Mouse (Mus musculus) layer of hippocampus, postnatal 25 days (tissue): ENCODE measurements around the gene Fhl3. TPM values are rescaled to one million over a fixed set of nuclear protein-coding genes. Genes with fewer than 3 reads are reported as not detected.
A peak's percentile ranks its signal among the peaks of the same experiment; 100 is the strongest.

Experiments
- DNase-seq, 2 experiments: peaks; one replicate each; pipeline ENCODE4 v3.0.0; 2022; ENCODE audit warnings: mixed read lengths in 2 of 2, low spot score in 1 of 2; ENCODE audit errors: extremely low spot score in 1 of 2
- total RNA-seq, 2 experiments: library from RNA; stranded (reverse); gene quantifications; 2 replicates each; pipeline ENCODE4 v1.2.3; 2021

Fhl3 gene
- 1 to 10 TPM; 2.3 to 2.8 TPM for total RNA-seq

DNA sequence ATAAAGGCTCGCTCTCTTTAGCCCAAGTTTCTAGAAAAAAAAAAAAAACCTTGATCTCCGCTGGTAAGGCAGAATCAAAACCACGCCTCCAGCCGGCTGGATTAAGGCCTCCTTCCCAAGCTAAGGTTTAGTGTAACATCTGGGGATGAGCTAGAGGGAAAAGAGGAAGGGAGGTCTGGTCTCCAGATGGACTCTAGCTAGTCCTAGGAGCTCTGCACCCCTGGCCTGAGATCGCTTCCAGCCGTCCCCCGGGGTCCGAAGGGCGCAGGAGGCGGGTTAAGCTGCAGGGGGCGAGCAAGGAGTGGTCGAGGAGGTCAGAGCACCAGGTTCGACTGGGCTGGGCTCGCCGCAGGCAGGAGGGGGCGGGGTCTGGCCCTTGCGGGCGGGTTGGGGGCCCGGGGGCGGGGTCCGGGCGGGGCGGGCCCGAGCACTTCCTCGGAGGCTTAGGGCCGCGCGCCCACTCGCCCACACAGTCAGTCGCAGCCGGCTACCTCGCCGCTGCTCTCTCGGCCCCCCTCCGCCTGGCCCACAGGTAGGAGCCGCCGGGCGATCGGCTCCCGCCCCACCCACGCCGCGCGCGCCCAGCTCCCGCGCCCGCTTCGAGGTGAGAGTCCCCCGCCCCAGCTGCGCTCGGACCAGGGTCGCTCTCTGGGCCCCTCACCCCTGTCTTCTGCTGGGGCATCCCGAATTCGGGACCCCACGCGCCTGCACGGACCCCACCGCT is at the start of gene Fhl3:
Gene Fhl3 (plus strand): TSS at position 454 of the 724 bp plus-strand sequence.
- DNase-seq = no peak

DNA sequence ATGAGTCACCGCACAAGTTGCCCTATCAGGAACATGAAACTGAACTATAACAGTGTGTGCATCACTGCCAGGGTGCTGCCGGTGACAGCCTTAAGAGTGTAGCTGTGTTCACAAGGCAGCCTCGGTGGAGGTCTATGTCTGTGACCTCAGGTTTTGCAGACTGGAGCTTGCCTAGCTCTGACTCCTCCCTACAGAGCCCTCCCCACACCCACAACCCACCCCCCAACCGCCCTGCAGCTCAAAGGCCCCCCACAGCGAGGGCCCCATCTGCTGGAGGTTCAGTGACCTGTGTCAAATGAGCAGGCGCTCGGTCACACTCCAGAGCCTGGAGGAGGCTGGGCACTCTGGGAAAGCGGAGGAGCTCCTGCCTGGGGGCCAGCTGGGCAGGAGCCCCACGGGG is 47.6 kb upstream of the Fhl3 start:
- no peak for DNase-seq

DNA sequence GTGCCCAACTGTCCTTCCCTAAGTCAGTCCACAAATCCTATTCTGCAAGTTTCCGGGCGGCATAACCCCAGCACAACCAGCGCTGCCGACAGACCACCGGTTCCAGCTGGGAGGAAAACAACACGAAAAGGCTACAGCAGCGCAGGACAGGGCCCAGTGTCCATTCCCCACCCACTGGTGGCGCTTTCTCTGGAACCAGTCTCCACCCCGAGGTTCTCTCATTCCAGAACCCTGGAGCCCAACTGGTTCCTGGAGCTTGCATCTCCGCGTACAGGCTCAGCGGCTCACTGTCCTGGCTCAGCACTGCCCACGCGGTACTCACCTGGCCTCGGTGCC is 44.0 kb upstream of the Fhl3 start, which contains the start of gene Pou3f1:
Gene Pou3f1 (plus strand): TSS at position 290 of the 336 bp plus-strand sequence.
- no peak for DNase-seq

DNA sequence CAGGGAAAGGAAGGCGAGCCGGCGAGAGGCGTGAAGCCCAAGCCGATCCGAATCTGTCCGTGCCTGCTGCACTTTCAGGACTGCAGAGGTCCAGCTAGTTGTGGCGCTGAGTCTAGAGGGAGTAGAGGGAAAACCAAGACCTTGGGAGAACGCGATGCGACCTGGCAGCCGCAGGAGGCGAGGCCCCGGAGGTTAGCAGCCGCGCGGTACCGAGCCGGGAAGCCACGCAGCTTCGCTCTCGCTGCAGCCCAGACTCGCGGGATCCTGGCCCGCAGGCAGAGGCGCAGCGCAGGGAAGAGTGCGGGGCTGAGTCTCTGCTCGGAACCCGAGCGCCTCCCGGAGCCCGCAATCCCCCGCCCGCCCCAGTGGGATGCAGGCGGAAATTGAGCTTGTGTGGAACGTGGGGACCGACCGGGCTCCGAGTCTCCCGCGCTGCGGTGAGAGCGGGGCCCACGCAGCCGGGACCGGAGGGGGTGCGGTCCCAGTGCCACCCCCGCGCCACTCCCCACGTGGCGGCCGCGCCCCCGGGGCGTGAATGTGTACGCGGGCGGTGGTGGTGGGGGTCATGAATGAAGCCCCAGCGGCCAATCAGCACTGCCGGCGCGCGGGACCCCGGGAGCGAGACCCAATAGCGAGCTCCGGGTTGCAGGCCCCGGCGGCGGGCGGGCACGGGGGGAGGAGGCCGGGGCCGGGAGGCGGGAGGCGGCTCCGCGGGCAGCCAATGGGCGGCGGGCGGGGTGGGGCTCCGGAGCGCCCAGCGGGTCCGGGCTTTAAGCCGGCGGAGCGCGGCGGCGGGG is 43.4 kb upstream of the Fhl3 start:
- DNase-seq = peak; percentile 69 to 73

DNA sequence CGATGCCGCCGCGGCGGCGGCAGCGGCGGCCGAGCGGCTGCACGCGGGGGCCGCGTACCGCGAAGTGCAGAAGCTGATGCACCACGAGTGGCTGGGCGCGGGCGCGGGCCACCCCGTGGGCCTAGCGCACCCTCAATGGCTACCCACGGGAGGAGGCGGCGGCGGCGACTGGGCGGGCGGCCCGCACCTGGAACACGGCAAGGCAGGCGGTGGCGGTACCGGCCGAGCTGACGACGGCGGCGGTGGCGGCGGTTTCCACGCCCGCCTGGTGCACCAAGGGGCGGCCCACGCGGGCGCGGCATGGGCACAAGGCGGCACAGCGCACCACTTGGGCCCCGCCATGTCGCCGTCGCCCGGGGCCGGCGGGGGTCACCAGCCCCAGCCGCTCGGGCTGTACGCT is 42.7 kb upstream of the Fhl3 start:
- no peak for DNase-seq

DNA sequence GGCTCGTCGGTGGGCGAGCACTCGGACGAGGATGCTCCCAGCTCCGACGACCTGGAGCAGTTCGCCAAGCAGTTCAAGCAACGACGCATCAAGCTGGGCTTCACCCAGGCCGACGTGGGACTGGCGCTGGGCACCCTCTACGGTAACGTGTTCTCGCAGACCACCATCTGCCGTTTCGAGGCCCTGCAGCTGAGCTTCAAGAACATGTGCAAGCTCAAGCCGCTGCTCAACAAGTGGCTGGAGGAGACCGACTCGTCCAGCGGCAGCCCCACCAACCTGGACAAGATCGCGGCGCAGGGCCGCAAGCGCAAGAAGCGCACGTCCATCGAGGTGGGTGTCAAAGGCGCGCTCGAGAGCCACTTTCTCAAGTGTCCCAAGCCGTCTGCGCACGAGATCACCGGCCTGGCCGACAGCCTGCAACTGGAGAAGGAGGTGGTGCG is 42.1 kb upstream of the Fhl3 start:
- no peak for DNase-seq

DNA sequence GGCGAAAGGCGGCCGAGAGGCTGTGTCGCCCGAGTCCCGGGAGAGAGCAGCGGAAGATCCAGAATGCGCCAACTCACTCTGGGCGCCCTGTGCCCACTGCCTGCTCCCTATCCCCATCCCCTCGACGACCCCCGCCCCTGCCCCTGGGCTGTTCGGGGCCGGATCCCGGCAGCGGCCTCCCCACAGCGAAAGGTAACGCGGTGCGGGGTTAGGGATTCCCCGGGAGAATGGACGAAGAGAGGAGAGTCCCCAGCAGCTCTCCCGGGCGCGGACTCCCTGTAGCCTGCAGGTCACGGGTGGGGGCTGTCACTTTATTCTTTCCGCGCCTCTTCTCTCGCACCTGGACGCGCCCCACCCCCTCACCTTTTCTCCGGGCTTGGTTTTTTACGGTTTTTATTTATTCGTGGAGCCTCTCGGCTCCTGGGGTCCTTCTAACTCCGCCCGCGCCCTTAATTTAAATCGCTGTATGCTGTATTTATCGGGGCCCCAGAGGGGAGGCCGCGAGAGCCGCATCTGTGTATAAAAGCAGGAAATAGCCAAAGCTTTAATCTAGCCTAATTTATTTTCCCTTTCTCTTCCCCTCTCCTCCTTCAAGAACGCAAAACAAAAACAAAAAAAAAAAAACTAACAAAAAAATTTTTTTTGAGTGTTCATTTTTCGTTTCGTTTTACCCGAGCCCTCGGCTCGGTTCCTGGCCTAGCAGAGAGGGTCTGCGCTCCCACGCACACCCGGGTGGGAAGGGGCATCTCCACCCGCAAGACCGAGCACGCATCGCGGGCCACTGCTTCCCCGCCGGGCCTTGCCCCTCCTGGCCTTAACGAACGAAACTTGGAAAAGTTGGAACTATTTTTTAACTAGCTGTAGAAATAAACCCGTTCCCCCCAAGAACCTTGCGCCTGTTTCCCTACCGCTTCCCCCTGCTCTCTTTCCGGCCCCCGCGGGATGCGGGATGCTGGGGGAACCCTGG is 41.0 kb upstream of the Fhl3 start:
- DNase-seq = no peak

DNA sequence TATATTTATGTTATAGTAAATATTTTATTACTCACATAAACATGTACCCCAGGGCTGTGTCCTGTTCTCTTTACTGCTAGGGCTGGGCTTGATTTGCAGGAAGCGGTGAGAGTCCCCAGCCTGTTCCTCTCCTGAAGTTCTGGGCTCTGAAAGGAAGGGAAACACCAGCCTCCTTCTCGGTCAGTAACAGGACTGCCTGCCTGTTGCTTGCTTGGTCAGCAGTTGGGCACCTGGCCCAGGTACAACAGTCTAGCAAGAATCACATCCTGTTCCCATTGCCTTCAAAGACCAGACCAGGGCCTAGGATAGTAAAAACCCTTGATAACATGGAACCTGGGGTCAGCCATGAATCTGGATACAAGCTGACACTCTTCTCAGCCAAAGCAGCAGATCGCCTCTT is 39.9 kb upstream of the Fhl3 start:
- DNase-seq = no peak

DNA sequence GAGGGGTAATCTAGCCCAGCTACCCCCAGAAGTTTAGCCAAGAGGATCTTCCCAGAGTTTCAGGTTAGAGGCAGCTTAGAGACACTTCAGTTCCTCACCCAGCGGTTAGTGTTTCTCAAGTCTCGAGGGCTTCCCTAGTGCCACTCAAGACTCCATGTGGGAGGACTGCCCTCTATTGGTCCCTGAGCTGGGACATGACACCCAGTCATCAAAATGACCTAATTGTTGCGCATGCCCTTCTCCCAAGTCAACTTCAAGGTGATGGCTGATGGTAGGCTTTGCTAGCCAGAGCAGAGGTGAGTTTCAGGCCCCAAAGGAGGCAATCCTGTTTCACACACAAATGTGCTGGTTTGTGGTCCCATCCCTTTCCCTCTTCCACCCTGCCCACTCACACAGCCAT is 37.5 kb upstream of the Fhl3 start:
- DNase-seq = no peak

DNA sequence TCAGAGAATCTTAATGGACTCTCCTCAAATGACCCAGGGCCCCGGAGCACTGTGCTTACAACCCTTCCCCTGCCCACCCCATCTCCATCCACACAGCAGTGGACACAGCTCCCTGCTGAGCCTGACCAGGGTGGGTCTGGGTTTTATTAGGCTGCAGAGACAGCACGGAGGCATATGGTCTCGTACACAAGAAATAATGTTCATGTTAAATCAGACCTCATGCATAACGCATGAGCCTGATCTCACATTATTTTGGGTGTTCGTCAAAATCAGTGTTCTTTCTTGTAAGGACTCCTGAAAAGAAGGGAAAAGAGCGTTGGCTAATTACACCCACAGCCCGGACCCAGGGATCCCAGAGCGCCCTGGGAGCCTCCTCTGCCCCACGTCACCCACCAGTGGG is 36.3 kb upstream of the Fhl3 start:
- DNase-seq = no peak

DNA sequence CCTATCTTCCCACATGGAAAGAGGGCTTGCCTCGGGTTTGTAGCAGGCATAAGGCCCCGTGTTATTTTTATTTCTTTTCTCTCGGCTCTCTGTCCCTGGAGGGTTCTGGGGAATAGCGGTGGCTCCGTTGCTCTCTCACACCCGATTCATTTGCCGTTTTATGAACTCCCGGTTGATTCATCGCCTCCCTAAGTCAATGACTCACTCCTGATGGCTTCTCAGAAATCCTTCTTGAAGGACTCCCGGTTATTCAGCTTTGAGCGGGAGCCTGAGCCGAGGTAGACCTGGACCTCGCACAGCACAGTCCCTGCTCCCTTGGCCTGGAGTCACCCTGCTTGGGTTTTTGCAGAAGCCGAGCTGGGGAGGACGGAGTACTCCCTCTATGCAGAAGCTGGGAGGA is 35.9 kb upstream of the Fhl3 start:
- DNase-seq = no peak

DNA sequence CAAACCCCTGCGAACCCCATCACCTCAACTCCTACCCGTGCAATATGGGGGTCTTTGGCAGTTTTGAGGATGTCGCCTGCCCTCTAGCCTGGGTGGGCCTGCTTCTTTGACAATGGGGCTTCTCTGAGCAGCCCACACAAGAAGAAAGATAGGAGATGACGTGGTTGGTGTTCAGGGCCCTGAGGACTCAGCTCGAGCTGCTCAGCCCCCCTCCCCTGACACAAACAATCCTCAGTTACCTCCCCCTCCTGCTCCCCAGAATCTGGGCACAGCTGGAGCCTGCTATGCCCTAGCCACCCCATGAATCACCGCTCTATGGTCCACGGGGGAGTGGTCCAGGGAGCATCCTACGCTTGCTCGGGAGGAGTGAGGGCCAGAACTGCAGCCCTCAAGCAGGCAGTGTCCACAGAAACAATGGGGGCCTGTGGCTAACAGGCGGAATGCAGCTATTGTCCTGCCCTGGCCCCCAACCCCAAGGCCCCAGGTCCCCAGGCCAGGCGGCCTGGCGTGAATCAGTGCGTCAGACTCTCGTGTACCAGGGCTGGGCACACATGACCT is 32.9 kb upstream of the Fhl3 start:
- DNase-seq = no peak

DNA sequence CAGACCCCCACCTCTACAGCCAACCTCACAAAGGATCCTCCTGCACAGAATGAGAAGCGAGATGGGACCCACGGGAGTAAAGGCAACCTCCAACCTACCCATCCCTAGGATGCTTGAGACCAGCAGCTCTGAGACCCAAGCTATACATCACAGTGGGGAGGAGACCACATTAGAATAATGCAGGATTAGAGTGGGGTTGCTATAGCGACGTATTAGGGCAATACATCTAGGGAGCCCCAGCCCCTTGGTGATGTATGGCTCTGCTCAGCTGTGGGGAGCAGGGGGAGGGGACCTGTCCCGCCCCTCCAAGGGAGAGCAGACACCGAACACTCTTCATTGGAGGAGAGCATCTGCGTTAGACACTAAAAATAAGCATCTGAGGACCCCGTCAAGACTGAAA is 32.4 kb upstream of the Fhl3 start:
- DNase-seq = no peak

DNA sequence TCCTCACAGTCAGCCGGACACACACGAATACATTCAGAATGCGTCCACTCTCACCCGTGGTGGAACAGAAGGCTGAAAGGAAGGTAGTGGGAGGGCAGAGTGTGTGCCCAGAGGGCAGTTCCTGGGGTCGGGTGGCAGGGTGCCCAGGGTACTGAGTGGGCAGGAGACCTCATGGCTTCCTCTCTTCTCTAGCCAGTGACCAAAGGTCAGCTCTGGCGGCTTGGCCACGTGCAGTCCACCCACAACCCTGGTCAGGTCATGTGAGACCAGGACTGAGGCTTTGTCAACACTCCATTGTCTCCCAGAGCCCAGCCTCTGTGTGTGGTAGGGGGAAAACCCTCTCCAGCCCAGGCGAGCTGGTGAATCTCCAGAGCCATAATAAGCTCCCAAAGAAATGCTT is 30.3 kb upstream of the Fhl3 start:
- no peak for DNase-seq

DNA sequence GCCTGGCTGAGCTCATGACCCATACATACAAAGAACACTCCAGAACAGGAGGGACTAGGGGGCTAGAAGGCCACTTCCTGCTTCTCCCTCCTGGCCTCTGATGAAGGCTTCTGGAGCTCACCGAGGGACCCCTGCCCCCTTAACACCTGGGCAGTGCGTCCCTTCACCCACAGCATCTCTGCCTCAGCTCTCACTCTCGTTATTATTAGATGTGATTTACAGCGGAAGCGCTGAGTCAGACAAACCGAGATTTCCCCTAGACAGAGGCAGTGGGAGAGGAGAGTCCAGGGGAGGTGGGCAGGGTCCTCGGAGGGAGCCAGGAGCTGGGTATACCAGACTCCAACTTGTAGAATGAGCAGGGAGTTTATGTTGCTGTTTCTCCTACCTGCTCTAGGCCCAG is 28.9 kb upstream of the Fhl3 start:
- no peak for DNase-seq

DNA sequence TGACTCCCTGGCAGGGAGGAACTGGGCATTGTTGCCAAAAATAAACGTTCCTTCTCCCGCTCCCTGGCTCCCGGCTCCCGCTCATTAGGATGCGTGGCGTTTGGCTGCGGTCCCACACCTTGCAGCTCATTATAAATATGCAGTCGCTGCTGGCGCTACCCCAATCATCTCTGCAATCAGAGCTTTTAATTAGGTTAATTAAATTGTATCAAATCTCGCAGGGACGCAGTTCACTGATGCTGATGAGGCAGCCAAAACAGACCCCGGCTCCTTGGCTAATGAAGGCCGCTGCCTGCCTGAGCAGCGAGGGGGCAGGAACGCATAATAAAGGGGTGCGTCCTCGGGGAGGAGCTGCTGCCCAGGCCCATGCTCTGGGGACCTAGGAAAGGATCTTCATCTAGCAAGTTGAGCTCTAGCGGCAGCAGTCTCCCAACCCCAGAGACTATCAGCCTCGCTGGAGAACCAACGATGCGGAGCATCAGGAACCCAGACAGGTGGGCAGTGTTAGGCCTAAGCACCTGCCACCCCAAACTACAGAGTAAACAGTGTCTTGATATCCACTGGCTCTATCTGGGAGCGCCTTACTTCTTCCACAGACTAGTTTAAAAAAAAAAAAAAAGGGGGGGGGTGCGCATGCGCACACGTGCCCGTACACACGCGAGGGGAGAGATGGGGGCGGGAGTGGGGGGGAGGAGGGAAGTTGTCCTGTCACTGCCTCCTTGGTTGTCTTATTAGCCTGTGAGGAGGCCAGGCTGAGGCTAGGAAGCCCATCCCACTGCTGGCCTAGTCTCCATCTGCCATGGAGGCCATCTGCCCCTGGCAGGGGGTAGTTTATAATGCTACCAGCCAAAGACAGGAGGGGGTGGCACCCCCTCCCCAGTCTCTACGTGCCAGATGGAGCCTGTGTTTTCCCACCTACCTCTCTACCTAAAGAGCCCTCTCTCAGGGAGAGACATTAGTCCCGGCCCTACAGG is 27.9 kb upstream of the Fhl3 start:
- no peak for DNase-seq

DNA sequence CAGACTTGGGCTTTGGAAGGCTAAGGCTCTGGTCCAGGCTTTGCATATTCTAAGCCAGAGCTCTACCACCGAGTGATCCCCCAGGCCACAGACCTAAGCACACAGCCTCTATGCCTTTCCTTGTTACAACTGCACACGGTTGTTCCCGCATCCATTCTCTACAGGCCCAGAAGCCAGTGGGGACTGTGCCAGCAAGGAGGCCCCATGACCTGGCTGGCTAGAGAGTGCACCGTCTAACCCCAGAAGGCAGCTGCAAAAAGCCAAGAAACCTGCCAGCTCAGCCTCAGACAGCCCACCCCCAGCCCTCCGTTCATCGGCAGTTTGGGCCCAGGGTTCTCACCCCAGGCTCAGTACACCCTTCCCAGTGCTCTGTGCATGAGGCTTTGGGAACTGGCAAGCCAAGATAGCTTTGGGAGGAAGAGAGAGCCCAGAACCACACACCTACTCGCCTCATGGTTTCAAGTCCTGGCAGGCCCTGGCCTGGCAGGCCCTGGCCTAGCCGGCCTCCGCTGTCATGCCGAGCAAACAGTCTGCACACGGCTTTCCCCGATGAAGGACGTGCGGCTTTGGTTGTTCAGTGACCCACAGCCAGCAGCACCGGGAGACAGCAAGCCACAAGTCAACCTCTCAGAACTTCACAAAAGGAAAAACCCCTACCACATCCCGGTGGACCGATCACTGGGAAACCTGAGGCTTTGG is 26.0 kb upstream of the Fhl3 start:
- DNase-seq = no peak

DNA sequence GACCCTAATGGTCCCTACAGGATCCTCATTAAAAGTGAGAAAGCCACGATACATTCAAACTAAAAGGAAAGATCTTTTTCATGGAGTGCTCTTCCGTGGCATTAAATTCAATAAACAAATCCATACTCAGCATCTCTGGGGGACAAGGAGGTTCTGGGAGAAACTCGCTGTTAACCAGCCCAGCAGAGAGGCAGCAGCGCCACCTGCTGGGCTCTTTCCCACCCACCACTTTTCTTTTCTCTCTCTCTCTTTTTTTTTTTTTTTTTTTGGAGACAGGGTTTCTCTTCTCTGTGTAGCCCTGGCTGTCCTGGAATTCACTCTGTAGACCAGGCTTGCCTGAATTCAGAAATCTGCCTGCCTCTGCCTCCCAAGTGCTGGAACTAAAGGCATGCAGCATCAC is 25.5 kb upstream of the Fhl3 start:
- peak in 1 of 2 experiments; percentile 78 for DNase-seq

DNA sequence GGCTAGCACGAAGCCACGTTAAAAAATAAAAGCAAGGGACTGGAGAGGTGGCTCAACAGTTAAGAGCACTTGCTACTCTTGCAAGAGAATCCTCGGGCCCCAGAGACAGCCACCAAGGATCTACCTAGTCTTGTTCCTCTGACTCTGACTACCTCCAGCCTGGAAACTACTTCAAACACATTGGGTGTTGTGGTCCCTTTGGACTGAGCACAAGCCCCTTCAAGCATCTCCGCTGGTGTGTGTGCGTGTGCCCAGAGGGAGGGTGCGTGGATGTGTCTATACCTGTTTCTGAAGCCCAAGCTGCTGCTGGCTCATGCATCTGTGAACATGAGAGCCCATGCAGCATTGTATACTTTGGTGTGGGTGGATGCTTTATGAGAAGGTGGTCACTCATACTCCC is 24.5 kb upstream of the Fhl3 start:
- no peak for DNase-seq
